Mouse (Mus musculus): ENCODE measurements at regions not wholly inside any gene's neighbourhood (a gene's known extent, or its start where the extent isn't known, plus 50 kb on each side); places are given as distances from the start of the nearest gene placed in this dataset.

- no peak for DNase-seq
Observed at GRCm38 (mm10) chrX:10984894-10985293, 270.1 kb downstream of the Mid1ip1 start.

GRCm38 (mm10) chrX:10991871-10992210, 277.0 kb downstream of the Mid1ip1 start:
- DNase-seq: no peak

- DNase-seq: no peak
Observed at GRCm38 (mm10) chrX:10992211-10993004, 277.6 kb downstream of the Mid1ip1 start.

GRCm38 (mm10) chrX:10993005-10993377, 278.2 kb downstream of the Mid1ip1 start:
- DNase-seq: no peak

- no peak for DNase-seq
Observed at GRCm38 (mm10) chrX:10994910-10995309, 280.1 kb downstream of the Mid1ip1 start.

- DNase-seq: no peak
Observed at GRCm38 (mm10) chrX:11001180-11001579, 286.4 kb downstream of the Mid1ip1 start.

GRCm38 (mm10) chrX:11039278-11039677, 259.8 kb upstream of the H2al1a start:
- no peak for DNase-seq

- DNase-seq: no peak
Observed at GRCm38 (mm10) chrX:11046769-11047168, 252.3 kb upstream of the H2al1a start.

GRCm38 (mm10) chrX:11082171-11082570, 216.9 kb upstream of the H2al1a start:
- peak; percentile 21 for DNase-seq

- DNase-seq: no peak
Observed at GRCm38 (mm10) chrX:11082845-11083244, 216.2 kb upstream of the H2al1a start.

- peak; percentile 27 for DNase-seq
Observed at GRCm38 (mm10) chrX:11086257-11087072, 212.6 kb upstream of the H2al1a start.

- peak; percentile 47 for DNase-seq
Observed at GRCm38 (mm10) chrX:11087913-11088312, 211.1 kb upstream of the H2al1a start.

- DNase-seq: no peak
Observed at GRCm38 (mm10) chrX:11088506-11088905, 210.6 kb upstream of the H2al1a start.

- DNase-seq: peak; percentile 55
Observed at GRCm38 (mm10) chrX:11090432-11090831, 208.6 kb upstream of the H2al1a start.

GRCm38 (mm10) chrX:11097581-11098254, 201.3 kb upstream of the H2al1a start:
- peak; percentile 76 for DNase-seq

GRCm38 (mm10) chrX:11098366-11098765, 200.7 kb upstream of the H2al1a start:
- DNase-seq: no peak

- no peak for DNase-seq
Observed at GRCm38 (mm10) chrX:11099146-11100087, 199.6 kb upstream of the H2al1a start.

- DNase-seq: peak; percentile 21
Observed at GRCm38 (mm10) chrX:11100935-11101334, 198.1 kb upstream of the H2al1a start.

- no peak for DNase-seq
Observed at GRCm38 (mm10) chrX:11131253-11131652, 167.8 kb upstream of the H2al1a start.

- peak; percentile 78 for DNase-seq
Observed at GRCm38 (mm10) chrX:11139971-11140421, 159.1 kb upstream of the H2al1a start.

GRCm38 (mm10) chrX:11141294-11141693, 157.8 kb upstream of the H2al1a start:
- peak; percentile 8 for DNase-seq

GRCm38 (mm10) chrX:11158416-11158815, 140.6 kb upstream of the H2al1a start:
- no peak for DNase-seq
